Mouse (Mus musculus) right cerebral cortex, postnatal 4 days (tissue): Measurements from ENCODE around the gene Npdc1.
A peak's percentile ranks its signal among the peaks of the same experiment; 100 is the strongest.
"Not testable (repeated sequence)": the region's sequence is repeated elsewhere in the genome, so short reads cannot be mapped to it uniquely, and the experiment has no call there.

Experiments used
- DNase-seq: peaks from one replicate; pipeline ENCODE4 v3.0.0-alpha.2; 2022

The Npdc1 gene

GRCm38 (mm10) chr2:25395721-25396596 lies 3.2 kb upstream of the Npdc1 start, which contains the start of gene Entpd2:
Gene Entpd2, plus strand, starts transcription at chr2:25395874.
- no peak for DNase-seq

GRCm38 (mm10) chr2:25396597-25396983 lies 2.6 kb upstream of the Npdc1 start:
- no peak for DNase-seq

GRCm38 (mm10) chr2:25397010-25397409 lies 2.1 kb upstream of the Npdc1 start:
- DNase-seq: no peak

GRCm38 (mm10) chr2:25398065-25398464 lies 1.1 kb upstream of the Npdc1 start:
- DNase-seq: no peak

DNA sequence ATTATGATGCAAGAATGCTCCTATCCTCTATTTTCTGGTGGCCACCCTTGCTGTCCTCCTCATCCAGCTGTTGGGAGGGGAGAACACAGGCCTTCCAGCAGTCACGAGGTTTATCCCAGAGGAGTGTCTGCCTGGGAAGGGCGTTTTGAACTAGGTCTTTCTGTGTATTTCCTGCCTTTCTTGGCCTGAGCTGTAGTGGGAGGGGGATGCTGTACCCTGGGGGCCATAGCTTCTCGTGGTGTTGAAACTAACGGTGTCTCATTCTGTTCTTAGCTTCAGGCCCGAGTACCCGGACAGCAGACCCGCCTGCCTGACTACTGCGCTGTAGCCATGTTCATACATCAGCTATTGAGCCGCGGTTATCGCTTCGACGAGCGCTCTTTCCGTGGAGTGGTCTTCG lies 1.1 kb downstream of the Npdc1 start:
- no peak for DNase-seq

DNA sequence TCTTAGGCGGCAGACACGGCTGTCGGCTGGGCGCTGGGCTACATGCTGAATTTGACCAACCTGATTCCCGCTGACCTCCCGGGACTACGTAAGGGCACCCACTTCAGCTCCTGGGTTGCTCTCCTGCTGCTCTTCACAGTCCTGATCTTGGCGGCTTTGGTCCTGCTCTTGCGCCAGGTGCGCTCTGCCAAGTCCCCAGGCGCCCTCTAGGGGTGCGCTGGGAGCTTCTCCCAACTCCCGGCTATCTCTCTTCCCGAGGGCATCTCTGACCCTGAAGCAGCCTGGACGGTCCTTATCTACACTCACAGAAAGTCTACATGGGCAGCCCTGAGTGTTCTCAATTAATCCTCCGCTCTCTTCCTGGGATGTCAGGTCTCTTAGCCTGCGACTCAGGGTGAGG lies 1.6 kb downstream of the Npdc1 start:
- peak; percentile 68 for DNase-seq

DNA sequence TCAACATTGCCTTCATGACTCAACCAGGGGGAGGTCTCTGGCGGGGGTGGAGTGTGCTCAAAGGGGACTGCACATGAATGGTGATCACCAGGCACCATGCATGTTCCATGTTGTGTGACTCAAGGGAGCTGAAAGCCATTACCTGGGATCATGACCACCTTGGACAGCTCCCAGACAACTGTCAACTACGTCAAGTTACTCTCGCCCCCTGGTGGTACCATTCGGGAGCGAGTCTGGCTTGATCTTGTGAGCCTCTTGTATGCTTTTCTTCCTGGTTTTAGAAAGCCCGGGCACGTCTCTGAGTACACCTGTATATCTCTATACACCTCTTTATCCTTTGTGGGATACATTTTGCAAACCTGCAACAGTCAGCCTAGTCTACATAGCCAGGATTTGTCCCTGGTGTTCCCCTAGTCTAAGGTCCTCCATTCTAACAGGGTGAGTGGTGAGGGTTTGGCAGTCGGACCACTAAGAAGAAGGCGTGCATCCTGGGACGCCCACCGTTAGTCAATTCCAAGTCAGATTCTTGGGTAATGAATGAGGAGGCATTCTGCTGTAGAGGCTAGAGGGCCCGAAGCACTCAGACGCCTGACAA lies 3.3 kb downstream of the Npdc1 start:
- DNase-seq: peak; percentile 91

GRCm38 (mm10) chr2:25402972-25403601 lies 3.9 kb downstream of the Npdc1 start:
- peak; percentile 90 for DNase-seq

GRCm38 (mm10) chr2:25403994-25404393 lies 4.8 kb downstream of the Npdc1 start:
- DNase-seq: no peak

GRCm38 (mm10) chr2:25408908-25409307 lies 9.8 kb downstream of the Npdc1 start:
- DNase-seq: no peak

DNA sequence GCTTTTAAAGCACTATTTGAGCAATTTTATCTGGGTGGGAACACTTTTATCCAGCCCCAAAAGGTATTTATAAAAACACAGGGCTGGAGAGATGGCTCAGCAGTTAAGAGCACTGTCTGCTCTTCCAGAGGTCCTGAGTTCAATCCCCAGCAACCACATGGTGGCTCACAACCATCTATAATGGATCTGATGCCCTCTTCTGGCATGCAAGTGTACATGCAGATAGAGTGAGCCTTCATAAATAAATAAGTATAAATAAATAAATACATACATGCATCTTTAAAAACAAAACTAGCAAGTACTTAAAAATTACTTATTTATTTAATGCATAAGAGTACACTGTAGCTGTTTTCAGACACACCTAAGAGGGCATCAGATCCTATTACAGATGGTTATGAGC lies 14.3 kb downstream of the Npdc1 start:
- DNase-seq: not testable (repeated sequence)

- DNase-seq: no peak
These were observed 18.3 kb downstream of the Npdc1 start for GRCm38 (mm10) chr2:25417426-25417825.

DNA sequence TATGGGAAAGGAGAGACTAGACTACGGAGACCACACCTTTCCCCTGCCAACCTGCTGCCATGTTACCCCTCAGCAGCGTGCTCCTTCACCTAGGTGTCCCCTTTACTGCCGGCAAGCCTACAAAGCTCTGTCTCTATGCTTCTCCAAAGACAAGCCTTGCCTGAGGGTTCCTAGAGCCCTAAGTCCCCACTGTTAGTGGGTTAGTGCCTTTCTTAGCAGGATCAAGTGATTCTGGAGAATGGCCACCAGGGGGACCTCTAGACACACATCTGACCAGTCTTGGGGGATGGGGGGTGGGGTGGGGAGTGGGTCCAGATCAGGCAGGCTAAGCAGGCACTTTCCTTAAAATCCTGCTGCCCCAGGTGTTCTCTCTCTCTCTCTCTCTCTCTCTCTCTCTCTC lies 22.7 kb downstream of the Npdc1 start:
- peak; percentile 48 for DNase-seq

- no peak for DNase-seq
These were observed 23.6 kb downstream of the Npdc1 start, which contains the start of gene Fut7 for GRCm38 (mm10) chr2:25422587-25423410. Gene Fut7, plus strand, starts transcription at chr2:25423267.

DNA sequence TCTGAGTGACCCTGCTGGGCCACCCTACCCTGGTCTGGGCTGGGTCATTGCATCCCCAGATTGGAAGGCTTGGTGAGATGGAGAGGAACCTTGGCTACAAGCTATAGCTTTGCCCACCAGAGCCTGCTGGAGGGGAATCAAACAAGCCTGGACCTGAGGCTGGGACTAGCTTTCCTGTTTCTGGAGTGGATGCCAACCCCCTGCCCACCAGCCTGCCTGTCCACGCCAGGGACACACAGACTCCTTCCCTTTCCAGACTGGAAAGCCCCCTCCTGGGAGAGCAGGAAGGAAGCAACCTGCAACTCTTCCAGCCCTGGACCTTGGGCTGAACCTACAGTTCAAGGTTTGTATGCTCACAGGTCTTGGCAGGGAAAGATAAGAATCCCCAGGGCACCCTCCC lies 24.5 kb downstream of the Npdc1 start:
- no peak for DNase-seq

GRCm38 (mm10) chr2:25425481-25425880 lies 26.3 kb downstream of the Npdc1 start:
- DNase-seq: peak; percentile 29

- DNase-seq: peak; percentile 84
These were observed 27.6 kb downstream of the Npdc1 start for GRCm38 (mm10) chr2:25426721-25427191.

DNA sequence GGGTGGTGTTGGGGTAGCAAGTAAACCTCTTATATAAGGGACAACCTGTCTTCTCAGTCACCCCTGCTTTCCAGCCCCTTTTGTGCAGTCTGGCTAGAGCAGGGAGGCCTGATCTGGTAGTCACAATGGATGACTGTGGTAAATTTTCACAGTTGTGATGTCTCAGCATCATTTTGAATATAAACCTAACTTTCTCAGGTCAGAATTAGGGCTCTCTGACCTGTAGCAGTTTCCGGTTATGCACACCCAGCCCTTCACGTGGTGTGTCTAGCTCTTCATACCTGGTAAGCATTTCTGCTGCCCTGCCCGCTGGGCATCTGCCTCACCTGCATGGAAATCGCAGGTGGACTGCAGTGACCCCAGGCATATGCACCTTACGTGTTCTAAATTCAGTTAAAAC lies 28.1 kb downstream of the Npdc1 start:
- no peak for DNase-seq

DNA sequence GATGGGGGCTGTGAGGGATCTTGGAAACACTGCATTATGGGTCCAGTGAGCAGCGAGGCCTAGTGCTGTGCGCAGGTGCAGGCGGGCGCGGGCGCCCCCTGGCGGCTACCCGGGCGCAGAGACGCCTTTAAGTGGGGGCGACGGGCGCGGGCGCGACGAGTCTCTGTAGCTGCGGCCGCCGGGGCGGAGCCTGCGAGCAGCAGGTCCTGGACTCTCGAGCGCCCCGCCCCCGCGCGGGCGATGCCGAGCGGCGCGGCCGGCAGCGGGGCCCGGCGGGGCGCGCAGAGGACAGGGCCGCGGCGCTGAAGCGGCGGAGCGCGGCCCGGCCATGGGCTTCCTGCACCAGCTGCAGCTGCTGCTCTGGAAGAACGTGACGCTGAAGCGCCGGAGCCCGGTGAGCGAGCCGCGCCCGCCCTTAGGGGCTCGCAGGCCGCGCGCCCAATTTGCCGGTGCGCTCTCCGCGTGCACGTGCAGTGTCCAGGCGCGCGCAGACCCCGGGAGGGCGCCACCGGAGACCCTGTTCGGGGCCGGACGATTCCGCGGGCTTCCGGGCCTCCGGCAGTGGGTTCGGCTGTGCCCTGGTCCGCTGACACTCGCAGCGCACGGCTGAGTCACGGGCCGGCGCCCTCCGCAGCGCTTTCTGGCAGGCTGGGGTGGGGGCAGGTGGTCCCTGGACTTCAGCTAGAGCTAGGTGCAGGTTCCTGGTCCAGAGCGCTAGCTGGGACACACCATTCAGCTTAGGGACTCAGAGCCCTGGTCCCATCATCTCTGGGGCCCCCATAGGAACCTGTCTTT lies 29.5 kb downstream of the Npdc1 start, which contains the start of gene Abca2:
TSS of gene Abca2 (plus strand) at position 262 of the 795 bp plus-strand sequence.
- peak; percentile 95 for DNase-seq

GRCm38 (mm10) chr2:25429435-25430180 lies 30.5 kb downstream of the Npdc1 start:
- no peak for DNase-seq
